Mouse (Mus musculus) small intestine, adult 2 months (tissue): ENCODE measurements at regions not wholly inside any gene's neighbourhood (a gene's known extent, or its start where the extent isn't known, plus 50 kb on each side); places are given as distances from the start of the nearest gene placed in this dataset.

Source experiments
- CTCF ChIP-seq: fragments of 200-500 bp; IDR thresholded peaks from 2 replicates; pipeline ENCODE4 v1.5.1; 2012; ENCODE audit warnings: low read depth, mild to moderate bottlenecking, control low read depth, inconsistent platforms, low read length, moderate library complexity, mixed read lengths; ENCODE audit not compliant: insufficient replicate concordance, insufficient read length; ENCODE audit errors: extremely low read depth
- POLR2A ChIP-seq: fragments of 200-500 bp; IDR thresholded peaks from 2 replicates; pipeline ENCODE4 v1.6.1; 2012; ENCODE audit warnings: low read depth, mild to moderate bottlenecking, control low read depth, inconsistent platforms, low read length, moderate library complexity

DNA sequence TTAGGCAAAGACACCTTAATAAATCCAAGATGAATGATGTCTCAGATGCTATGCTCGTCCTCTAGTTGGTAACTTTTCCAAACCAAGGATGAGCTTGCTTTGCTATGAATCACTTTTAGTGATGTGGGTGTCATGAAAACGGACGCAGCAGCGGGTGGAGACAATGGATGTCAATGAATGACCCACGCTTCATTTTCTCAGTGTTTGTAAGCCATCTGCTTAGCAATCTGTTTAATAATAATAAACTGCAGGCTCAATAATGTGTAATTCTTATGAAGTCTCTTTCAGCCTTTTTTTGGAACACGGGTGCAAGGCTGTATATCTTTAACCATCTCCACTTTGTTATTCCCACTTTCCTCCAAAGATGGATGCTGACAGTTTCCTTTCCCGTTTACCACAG lies 110.6 kb downstream of the S1pr1 start:
- TF ChIP-seq CTCF (no peak), POLR2A (no peak)
